Mouse (Mus musculus): ENCODE results near the gene BC051665.

DNA sequence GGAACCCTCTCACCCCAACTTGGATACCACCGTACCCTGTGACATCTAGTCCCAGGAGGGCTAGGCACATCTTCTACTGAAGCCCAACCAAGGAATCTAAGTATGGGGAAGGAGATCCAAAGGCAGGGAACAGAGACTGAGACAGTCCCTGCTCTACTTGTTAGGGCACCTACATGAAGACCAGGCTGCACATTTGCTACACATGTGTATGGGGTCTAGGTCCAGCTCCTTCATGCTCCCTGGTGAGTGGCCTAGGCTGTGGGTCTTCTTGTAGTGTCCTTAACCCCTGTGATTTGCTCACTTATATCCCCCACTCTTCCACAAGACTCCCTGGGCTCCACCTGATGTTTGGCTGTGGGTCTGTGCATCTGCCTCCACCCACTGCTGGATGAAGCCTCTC is 3.3 kb upstream of the BC051665 start:
- TF ChIP-seq CTCF (conservative IDR thresholded peaks at IDR 0.05; ENCODE audit: insufficient read depth, insufficient read length, low read depth, low read length) (no peak), POLR2A (IDR thresholded peaks at IDR 0.05; ENCODE audit: low read depth, low read length) (no peak)
